Mouse (Mus musculus): ENCODE measurements around the gene Stn1.

- TF ChIP-seq CTCF (IDR thresholded peaks at IDR 0.05; ENCODE audit: borderline replicate concordance, insufficient read depth, low read depth, low read length) (no peak), POLR2A (IDR thresholded peaks at IDR 0.05; ENCODE audit: borderline replicate concordance, insufficient read depth, low read length) (no peak)
These were observed 40.0 kb downstream of the Stn1 start for GRCm38 (mm10) chr19:47497313-47497712.
